Mouse (Mus musculus) thymus, adult 2 months (tissue): ENCODE results near the gene Ttf1. TPM values are rescaled to one million over a fixed set of nuclear protein-coding genes. Genes with fewer than 3 reads are reported as not detected.
A peak's percentile ranks its signal among the peaks of the same experiment; 100 is the strongest.
"Not testable (repeated sequence)": the region's sequence is repeated elsewhere in the genome, so short reads cannot be mapped to it uniquely, and the experiment has no call there.

Experiments used
- DNase-seq: peaks from one replicate; pipeline ENCODE4 v3.0.0; 2021
- H3K27ac ChIP-seq: fragments of 200-500 bp; 2 replicates; pipeline ENCODE4 v1.5.1; 2012; ENCODE audit warnings: low read length, control low read depth; ENCODE audit not compliant: control insufficient read depth, insufficient read depth
- H3K27me3 ChIP-seq: fragments of 200-500 bp; 2 replicates; pipeline ENCODE4 v1.6.1; 2012; ENCODE audit warnings: mild to moderate bottlenecking, low read length, moderate library complexity, mixed read lengths; ENCODE audit not compliant: control insufficient read depth, insufficient read depth
- H3K36me3 ChIP-seq: fragments of 200-500 bp; 2 replicates; pipeline ENCODE4 v1.6.1; 2012; ENCODE audit warnings: mild to moderate bottlenecking, low read length, moderate library complexity; ENCODE audit not compliant: control insufficient read depth, insufficient read depth
- H3K4me1 ChIP-seq: fragments of 200-500 bp; replicated peaks from 2 replicates; pipeline ENCODE4 v1.6.1; 2012; ENCODE audit warnings: low read length; ENCODE audit not compliant: control insufficient read depth, insufficient read depth
- H3K4me3 ChIP-seq: fragments of 200-500 bp; 2 replicates; pipeline ENCODE4 v1.5.1; 2012; ENCODE audit warnings: mild to moderate bottlenecking, low read length, control low read depth, moderate library complexity; ENCODE audit not compliant: control insufficient read depth, insufficient read depth
- CTCF ChIP-seq: fragments of 200-500 bp; IDR thresholded peaks from 2 replicates; pipeline ENCODE4 v1.5.1; 2012; ENCODE audit warnings: mild to moderate bottlenecking, control low read depth, low read length, moderate library complexity, borderline replicate concordance; ENCODE audit not compliant: control insufficient read depth, poor library complexity, insufficient read depth; ENCODE audit errors: extremely low read depth
- POLR2A ChIP-seq: fragments of 200-500 bp; IDR thresholded peaks from 2 replicates; pipeline ENCODE4 v1.6.1; 2012; ENCODE audit warnings: mild to moderate bottlenecking, low read length, control low read depth, moderate library complexity; ENCODE audit not compliant: control insufficient read depth, poor library complexity, insufficient read depth; ENCODE audit errors: extremely low read depth
- WGBS: fragments of 180-500 bp; shearing (Covaris S2); methylation state at CpG from one replicate; pipeline ENCODE4 v1.1.7; 2018; 5-methylcytosine and 5-hydroxymethylcytosine counted together
- polyA plus RNA-seq: library from polyadenylated mRNA; depleted of rRNA; stranded (reverse); fragments of >200 nt; gene quantifications from 2 replicates; pipeline ENCODE4 v1.2.3, GENCODE M21; 2012

Ttf1 gene
- polyA plus RNA-seq, 1 experiment, result 12.2 TPM

DNA sequence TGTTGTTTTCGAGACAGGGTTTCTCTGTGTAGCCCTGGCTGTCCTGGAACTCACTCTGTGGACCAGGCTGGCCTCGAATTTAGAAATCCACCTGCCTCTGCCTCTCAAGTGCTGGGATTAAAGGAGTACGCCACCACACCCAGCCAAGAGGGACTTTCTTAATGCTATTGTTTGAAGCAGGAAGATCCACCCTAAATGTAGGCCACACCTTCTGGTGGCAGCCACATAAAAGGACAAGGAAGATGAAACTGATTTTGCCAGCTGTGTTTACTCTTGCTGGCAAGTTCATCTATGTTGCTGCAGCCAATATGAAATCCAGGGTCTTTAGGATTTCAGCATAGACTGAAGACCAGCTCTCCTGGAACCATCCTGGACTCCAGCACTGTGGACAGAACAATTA, 37.4 kb downstream of the Ttf1 start:
- Histone ChIP-seq H3K36me3 (no peaks in the 10 kb centered on the region), H3K4me1 (peaks cover 26% of the 10 kb centered on the region), H3K27ac (peak overlapping the region; percentile 53; the same call in 1 of the 2 replicates), H3K4me3 (no peak overlapping the region), H3K27me3 (no peaks in the 10 kb centered on the region)
- TF ChIP-seq POLR2A (no peak), CTCF (no peak)
- DNase-seq, result peak; percentile 68
- WGBS, result 27% methylated on average over 3 of the region's 3 CpGs

- H3K36me3 ChIP-seq, DNase-seq: not testable (repeated sequence)
Measured at GRCm38 (mm10) chr2:29097955-29098354, 37.9 kb downstream of the Ttf1 start.

DNA sequence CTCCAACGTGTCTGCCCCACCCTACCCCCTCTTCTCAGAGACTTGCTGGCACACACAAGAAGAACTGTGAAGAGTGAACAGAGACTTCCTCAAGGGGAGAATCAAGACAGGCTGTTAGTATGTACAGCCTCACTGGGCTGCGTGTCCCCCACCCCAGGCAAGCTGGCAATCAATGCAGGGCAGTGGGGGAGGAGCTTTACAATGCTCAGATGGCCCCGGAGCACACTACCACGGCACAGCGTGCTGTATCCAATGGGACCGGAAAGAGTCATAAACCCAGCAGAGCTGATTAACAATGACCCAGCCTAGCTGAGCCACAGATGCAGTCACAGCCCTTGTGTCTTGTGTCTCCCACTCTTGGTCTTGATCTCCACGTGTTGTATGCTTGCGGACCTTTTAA, 38.7 kb downstream of the Ttf1 start:
- TF ChIP-seq POLR2A, result no peak
- no peak for TF ChIP-seq CTCF
- 84% methylated on average over 8 of the region's 8 CpGs for WGBS
- H3K4me3 ChIP-seq, result no peak overlapping the region
- no peak for DNase-seq
- no peaks in the 10 kb centered on the region for H3K27me3 ChIP-seq
- H3K36me3 ChIP-seq, result no peaks in the 10 kb centered on the region
- H3K4me1 ChIP-seq, result peaks cover 26% of the 10 kb centered on the region
- H3K27ac ChIP-seq, result no peak overlapping the region

More at GRCm38 (mm10) chr2:29097955-29098354, 37.9 kb downstream of the Ttf1 start:
- WGBS, result 98% methylated on average over 5 of the region's 5 CpGs
- not testable (repeated sequence) for H3K4me3 ChIP-seq, H3K27ac ChIP-seq, H3K27me3 ChIP-seq
- H3K4me1 ChIP-seq, result peaks cover 26% of the 10 kb centered on the region

DNA sequence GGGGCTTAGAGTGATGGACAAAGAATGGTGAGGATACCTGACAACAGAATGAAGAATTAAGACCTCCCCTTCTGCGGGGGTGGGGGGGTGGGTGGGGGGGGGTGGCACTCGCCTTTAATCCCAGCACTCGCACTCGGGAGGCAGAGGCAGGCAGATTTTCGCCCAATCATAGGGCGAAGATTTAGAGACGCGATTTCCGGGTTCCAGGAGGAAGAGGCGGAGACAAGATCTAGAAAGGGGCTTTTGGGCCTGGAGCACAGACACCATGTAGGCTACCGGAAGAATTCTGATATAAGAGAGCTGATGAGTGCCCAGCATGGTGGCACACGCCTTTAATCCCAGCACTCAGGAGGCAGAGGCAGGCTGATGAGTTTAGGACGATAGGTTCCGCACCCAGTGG, 39.6 kb downstream of the Ttf1 start:
- DNase-seq, result no peak
- no peak for TF ChIP-seq CTCF
- no peak for TF ChIP-seq POLR2A
- H3K27ac ChIP-seq, result no peak overlapping the region
- no peaks in the 10 kb centered on the region for H3K36me3 ChIP-seq
- H3K27me3 ChIP-seq, result no peaks in the 10 kb centered on the region
- H3K4me1 ChIP-seq, result peaks cover 30% of the 10 kb centered on the region
- H3K4me3 ChIP-seq, result no peak overlapping the region
- WGBS, result 95% methylated on average over 14 of the region's 14 CpGs

GRCm38 (mm10) chr2:29100822-29101534, 40.9 kb downstream of the Ttf1 start:
- Histone ChIP-seq H3K4me3 (no peak overlapping the region), H3K27ac (no peak overlapping the region), H3K27me3 (no peaks in the 10 kb centered on the region), H3K36me3 (no peaks in the 10 kb centered on the region), H3K4me1 (peaks cover 27% of the 10 kb centered on the region)
- DNase-seq, result no peak
- 32% methylated on average over 7 of the region's 7 CpGs for WGBS
- TF ChIP-seq CTCF (no peak), POLR2A (no peak)

- H3K4me1 ChIP-seq, result peaks cover 14% of the 10 kb centered on the region
- DNase-seq, H3K36me3 ChIP-seq, H3K27me3 ChIP-seq, H3K27ac ChIP-seq, H3K4me3 ChIP-seq: not testable (repeated sequence)
- 67% methylated on average over 10 of the region's 10 CpGs for WGBS
Measured at GRCm38 (mm10) chr2:29102416-29103377, 42.6 kb downstream of the Ttf1 start.
